Mouse (Mus musculus) CH12F3 (cell line): ENCODE results near the gene Map3k13.
"Not testable (repeated sequence)": the region's sequence is repeated elsewhere in the genome, so short reads cannot be mapped to it uniquely, and the experiment has no call there.

ENCODE experiments used
- in situ Hi-C: fragments of 300-500 bp; cut with MboI; formaldehyde crosslinking; loops from 2 replicates; pipeline ENCODE4 v1.14.3; 2020; ENCODE audit warnings: low sequenced_read_pairs

Gene Map3k13

DNA sequence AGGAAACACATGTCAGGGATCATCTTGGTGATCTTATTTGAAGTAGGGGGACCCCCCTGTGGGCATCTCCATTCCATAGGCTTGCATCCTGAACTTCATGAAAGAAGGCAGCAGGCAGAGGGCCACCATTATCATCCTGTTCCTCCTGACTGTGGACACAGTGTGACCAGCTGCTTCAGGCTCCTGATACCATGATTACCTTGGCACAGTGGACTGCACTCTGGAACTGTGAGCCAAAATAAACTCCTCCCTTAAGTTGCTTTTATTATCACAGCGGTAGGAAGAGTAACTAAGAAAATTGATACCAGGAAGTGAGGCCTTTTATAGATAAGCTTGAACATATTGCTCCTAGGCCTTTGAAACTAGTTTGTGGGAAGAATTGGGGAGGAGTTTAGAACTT, 12.7 kb downstream of the Map3k13 start:
- in situ Hi-C loops = no loop called here

DNA sequence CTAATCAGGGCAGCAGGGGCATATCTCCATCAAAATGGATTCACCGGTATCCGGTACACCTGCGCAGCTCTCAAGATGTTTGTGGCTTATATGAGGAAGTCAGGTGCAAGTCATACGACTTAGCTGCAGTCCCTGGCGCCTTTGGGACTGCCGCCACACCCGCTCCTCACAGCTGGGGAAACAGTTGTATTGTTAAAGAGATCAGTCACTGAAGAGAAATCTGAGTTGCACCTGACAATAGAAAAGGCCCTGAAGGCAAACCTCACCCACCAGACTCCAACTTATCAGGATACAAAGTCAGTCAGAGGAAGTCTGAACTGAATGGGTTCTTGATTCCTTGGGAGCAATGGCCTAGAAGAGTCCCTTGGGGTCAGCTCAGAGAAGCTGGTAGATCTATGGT, 13.6 kb downstream of the Map3k13 start:
- in situ Hi-C loops = not testable (repeated sequence)

GRCm38 (mm10) chr16:21813164-21813834, 19.2 kb downstream of the Map3k13 start:
- in situ Hi-C loops = no loop called here

DNA sequence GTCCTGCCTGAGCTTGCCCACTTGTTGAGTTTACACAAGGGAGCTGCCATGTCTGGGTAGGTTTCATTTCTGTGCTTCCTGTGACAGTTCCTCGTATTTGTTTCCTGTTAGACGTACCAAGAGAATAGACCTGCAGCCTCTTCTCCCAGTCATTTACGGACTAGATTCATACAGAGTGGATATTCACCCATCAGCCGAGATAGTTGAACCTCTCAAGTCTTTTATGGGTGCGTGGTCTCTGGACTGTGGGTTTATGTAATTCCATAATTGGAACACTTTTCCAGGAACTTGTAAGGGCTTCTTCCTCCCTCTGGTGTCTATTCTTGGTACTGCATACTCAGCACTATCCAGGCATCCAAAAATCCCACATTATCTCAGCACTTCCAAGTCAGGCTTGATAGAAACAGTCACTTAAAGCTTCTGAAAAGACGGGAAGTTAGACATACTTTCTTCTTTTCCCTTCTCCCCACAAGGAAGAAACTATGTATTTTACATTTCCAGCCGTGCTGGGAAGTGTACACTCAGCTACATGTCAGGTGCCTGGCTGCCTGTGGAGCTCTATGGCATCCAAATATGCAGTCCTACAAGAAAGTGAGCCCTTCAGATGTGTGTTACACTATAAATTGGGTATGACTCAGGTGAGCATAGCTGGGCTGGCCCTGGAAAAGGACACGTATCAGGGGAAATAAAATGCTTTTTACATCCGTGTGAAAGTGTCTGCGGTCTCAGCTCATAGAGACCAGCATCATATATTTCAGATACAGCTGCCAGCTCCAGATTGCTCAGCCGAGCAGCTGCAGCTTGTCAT, 20.9 kb downstream of the Map3k13 start:
- in situ Hi-C loops = no loop called here

DNA sequence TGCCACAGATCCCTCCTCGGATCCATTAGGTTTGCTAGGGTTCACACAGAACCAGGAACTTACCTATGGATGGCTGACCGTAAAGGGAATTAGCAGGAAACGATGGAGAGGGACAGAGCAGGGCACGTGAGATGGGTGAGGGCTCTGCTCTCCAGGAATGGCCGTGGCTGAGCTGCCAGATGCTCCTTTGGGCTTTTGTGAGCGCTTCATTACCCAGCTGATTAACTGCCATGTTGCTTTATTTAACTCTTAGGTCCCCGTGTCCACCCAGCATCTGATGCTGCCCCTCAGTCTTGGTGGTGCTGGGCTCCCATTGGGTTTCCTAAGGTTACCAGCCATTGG, 21.5 kb downstream of the Map3k13 start:
- in situ Hi-C loops = no loop called here

GRCm38 (mm10) chr16:21818132-21818531, 24.0 kb downstream of the Map3k13 start:
- in situ Hi-C loops = no loop called here

GRCm38 (mm10) chr16:21818629-21819028, 24.5 kb downstream of the Map3k13 start:
- in situ Hi-C loops = no loop called here

DNA sequence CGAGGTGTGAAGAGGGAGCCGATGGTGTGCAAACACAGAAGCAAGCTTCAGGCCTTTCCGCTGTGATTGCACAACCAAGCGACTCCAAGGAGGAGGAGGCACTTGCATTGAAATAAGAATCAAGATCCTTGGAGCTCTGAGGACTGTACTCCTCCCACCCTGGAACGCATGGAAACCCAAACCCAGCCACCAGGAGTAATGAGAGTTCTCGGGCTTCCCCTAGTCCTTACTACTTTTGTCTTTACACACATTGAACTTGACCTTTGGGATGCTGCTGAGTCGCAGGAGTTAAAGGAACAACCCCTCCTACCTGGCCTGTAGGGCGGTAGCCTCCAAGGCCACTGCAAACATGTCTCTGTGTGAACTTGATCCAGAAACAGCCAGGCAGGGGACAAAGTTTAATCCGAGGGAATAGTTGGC, 31.5 kb downstream of the Map3k13 start:
- in situ Hi-C loops = loop anchor here (25.0 kb wide), 1 partner anchor 187 kb away; the partner anchor contains the start of gene Senp2

- in situ Hi-C loops = loop anchor here (25.0 kb wide), 1 partner anchor 185 kb away; the partner anchor contains the start of gene Senp2
Observed at GRCm38 (mm10) chr16:21827153-21827552, 33.0 kb downstream of the Map3k13 start.

DNA sequence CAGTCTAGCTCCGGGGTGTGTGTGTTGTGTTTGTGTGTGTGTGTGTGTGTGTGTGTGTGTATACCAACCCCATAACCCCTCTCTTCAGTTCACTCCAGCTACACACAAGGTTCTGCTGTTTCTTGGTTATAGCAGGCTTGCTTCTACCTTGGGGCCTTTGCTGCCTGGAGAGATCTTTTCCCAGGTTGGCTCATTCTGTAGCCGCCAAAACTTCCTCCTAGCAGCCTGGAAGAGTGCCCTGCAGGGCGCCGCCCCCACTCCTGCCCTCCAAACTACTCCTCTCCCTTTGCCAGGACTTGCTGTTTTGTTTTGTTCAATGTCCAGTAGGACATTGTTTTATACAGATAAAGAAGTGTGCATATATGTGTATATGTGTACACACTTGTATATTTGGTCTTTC, 33.4 kb downstream of the Map3k13 start:
- in situ Hi-C loops = loop anchor here (25.0 kb wide), 1 partner anchor 185 kb away; the partner anchor contains the start of gene Senp2

DNA sequence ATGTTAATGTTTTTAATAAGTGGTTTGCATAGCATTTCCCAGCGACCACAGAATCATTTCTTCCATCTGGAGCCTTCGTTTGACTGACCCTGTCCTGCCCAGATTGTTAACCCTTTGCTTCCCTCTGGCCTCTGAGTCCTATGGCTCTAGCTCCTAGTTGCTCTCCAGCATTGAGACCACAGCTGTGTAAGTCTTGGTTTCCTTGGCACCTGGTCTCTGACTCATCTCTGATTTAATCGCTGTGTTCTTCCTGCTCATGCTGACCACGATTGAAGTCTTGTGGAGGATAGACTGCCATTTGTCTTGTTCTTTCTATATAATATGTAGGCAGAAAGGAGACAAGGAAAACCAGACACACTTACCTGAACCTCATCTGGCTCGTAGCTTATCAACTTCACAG, 35.6 kb downstream of the Map3k13 start:
- in situ Hi-C loops = loop anchor here (25.0 kb wide), 1 partner anchor 183 kb away; the partner anchor contains the start of gene Senp2

DNA sequence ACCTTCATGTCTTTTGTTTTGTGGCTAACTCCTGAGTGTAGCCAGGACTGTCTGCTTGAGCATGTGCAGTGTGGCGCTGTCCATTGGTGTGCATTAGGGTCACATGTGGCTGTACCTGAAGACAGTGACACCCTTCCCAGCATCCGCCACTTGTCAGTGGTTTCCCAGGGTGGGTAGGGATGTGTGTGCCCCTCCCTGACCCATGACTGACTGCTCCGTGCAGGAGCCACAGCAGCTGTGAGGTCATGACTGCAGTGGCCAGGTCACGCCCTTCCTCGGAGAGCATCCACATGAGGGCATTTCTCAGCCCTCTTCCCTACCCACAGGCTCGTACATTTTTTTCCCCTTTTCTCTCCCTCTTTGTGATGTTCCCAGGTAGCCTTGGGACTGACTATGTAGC, 36.6 kb downstream of the Map3k13 start:
- in situ Hi-C loops = loop anchor here (25.0 kb wide), 1 partner anchor 182 kb away; the partner anchor contains the start of gene Senp2

- in situ Hi-C loops = loop anchor here (25.0 kb wide), 1 partner anchor 181 kb away; the partner anchor contains the start of gene Senp2
Observed at GRCm38 (mm10) chr16:21831764-21832163, 37.6 kb downstream of the Map3k13 start.

DNA sequence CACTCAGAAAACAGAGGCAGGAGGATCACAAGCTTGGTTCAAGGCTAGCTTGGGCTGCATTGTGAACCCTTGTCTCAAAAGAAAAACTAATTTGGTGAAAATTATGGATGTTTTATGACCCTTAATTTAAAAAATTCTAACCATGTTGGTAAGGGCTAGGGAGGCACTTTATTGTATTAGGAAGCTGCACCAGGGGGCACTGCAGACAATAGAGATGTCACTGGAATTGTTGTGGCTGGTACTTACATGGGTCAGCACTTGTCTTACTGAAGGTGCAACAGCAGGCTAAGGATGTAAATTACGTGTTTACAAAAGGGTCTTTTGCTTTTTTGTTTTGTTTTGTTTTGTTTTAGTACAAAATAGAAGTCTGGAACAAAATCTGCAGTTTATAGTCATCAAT, 39.3 kb downstream of the Map3k13 start:
- in situ Hi-C loops = loop anchor here (25.0 kb wide), 1 partner anchor 179 kb away; the partner anchor contains the start of gene Senp2

GRCm38 (mm10) chr16:21833970-21834369, 39.8 kb downstream of the Map3k13 start:
- in situ Hi-C loops = loop anchor here (25.0 kb wide), 1 partner anchor 178 kb away; the partner anchor contains the start of gene Senp2

DNA sequence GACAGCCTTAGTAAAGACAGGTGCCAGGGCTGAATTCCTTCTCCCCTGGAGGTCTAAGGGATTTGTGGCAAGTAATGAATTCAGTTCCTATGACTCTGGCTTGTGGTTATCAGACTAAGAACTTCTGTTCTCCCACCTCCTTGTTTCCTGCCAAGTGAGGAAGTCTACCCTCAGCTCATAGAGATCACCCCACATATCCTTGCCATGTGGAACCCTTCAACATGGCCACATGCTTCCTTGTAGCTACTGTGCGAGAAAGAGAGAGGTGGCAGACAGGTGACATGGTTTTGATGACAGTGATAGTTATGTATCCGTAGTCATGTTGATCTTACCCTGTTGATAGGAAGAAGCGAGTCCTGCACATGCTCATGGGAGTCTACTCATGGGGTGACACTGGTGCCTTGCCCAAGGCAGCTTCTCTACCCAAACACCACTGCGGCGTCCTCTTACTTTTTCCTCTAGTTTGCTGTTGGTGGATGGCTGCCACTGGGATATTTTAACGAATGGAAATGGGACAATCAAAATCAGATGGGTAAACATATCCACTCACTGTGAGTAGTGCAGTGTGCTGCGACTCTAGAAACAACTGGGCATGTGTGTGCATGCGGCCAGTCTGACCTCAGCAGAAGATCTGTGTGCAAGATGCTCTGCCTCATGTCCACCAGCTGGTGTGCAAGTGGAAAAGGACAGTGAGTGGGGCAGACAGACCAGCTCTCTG, 40.9 kb downstream of the Map3k13 start:
- in situ Hi-C loops = loop anchor here (25.0 kb wide), 1 partner anchor 177 kb away; the partner anchor contains the start of gene Senp2

GRCm38 (mm10) chr16:21835584-21835931, 41.4 kb downstream of the Map3k13 start:
- in situ Hi-C loops = loop anchor here (25.0 kb wide), 1 partner anchor 177 kb away; the partner anchor contains the start of gene Senp2

DNA sequence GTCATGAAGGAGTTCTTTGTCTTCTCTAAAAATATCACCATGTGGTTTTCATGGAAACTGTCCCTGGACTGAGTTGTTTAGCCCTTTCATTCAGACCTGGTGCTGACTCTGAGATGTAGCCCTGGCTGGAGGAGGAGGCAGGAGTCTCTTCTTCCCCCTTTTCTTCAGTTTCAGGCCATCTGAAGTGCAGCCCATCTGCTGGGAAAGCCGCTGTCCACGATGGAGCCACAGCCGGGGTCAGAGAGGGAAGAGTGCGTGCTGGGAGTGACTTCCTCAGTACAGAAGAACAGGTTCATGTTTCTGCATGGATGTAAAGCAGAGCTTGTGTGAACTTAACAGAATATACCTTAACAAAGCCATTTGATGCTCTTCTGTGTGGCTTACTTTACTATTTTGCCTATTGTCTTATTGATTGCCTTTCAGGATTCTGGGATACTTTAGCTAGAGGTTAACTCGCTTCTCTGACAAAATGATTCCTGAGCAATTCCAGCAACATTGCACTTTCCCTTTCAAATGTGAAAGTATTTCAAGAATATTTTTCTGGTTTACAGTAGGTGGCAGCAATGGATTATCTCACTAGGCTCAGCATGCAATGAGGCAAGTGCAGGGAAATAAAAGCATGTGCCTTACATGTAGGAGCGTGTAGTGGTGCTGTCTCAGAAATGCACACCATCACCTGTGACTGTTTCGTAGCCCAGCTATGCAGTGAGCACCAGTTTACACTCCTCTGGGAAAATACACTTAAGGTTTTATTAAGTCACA, 42.3 kb downstream of the Map3k13 start:
- in situ Hi-C loops = loop anchor here (25.0 kb wide), 1 partner anchor 176 kb away; the partner anchor contains the start of gene Senp2

GRCm38 (mm10) chr16:21837694-21838093, 43.5 kb downstream of the Map3k13 start:
- in situ Hi-C loops = loop anchor here (25.0 kb wide), 1 partner anchor 175 kb away; the partner anchor contains the start of gene Senp2
